Mouse (Mus musculus) cortical plate, adult 2 months (tissue): Measurements from ENCODE around the gene Hint2. TPM values are rescaled to one million over a fixed set of nuclear protein-coding genes. Genes with fewer than 3 reads are reported as not detected.

Experiments
- H3K27ac ChIP-seq: fragments of 200-500 bp; 2 replicates; pipeline ENCODE4 v1.5.1; 2012; ENCODE audit warnings: low read length, control low read depth, inconsistent platforms; ENCODE audit not compliant: insufficient read depth
- H3K4me1 ChIP-seq: fragments of 200-500 bp; 2 replicates; pipeline ENCODE4 v1.6.1; 2011; ENCODE audit warnings: low read length; ENCODE audit not compliant: control insufficient read depth, insufficient read depth
- H3K4me3 ChIP-seq: fragments of 200-500 bp; 2 replicates; pipeline ENCODE4 v1.5.1; 2011; ENCODE audit warnings: mild to moderate bottlenecking, low read length, control low read depth; ENCODE audit not compliant: insufficient read depth
- CTCF ChIP-seq: fragments of 200-500 bp; IDR thresholded peaks from 2 replicates; pipeline ENCODE4 v1.5.1; 2011; ENCODE audit warnings: mild to moderate bottlenecking, control low read depth, low read length; ENCODE audit not compliant: insufficient read depth; ENCODE audit errors: extremely low read depth
- POLR2A ChIP-seq: fragments of 200-500 bp; IDR thresholded peaks from 2 replicates; pipeline ENCODE4 v1.6.1; 2011; ENCODE audit warnings: mild to moderate bottlenecking, low read length, control low read depth; ENCODE audit not compliant: insufficient read depth; ENCODE audit errors: extremely low read depth
- polyA plus RNA-seq: library from polyadenylated mRNA; depleted of rRNA; stranded (reverse); fragments of >200 nt; gene quantifications from 2 replicates; pipeline ENCODE4 v1.2.3, GENCODE M21; 2012; rRNA removed

Gene Hint2
- polyA plus RNA-seq, 1 experiment: 81.7 TPM

GRCm38 (mm10) chr4:43612534-43612933 lies 43.7 kb downstream of the Hint2 start:
- Histone ChIP-seq H3K4me1 (no peaks in the 10 kb centered on the region), H3K27ac (no peak overlapping the region), H3K4me3 (no peak overlapping the region)
- no peak for TF ChIP-seq POLR2A
- no peak for TF ChIP-seq CTCF

- H3K4me3 ChIP-seq: no peak overlapping the region
- TF ChIP-seq CTCF (no peak), POLR2A (no peak)
These were observed 51.2 kb downstream of the Hint2 start for GRCm38 (mm10) chr4:43604751-43605685.

More at GRCm38 (mm10) chr4:43604751-43605685, 51.2 kb downstream of the Hint2 start:
- H3K27ac ChIP-seq: no peak overlapping the region
- no peaks in the 10 kb centered on the region for H3K4me1 ChIP-seq

Other genes with a start within 250 kb of the Hint2 start
- 1.8 and 1.9 TPM in 2 replicates for gene Fam166b, start 227.3 kb downstream of the Hint2 start, polyA plus RNA-seq
- 77.0 and 78.5 TPM in 2 replicates for gene Tesk1, start 214.5 kb downstream of the Hint2 start, polyA plus RNA-seq
- 1.0 and 1.8 TPM in 2 replicates for gene Cd72, start 201.8 kb downstream of the Hint2 start, polyA plus RNA-seq
- gene Sit1, start 172.7 kb downstream of the Hint2 start, polyA plus RNA-seq: 0.08 TPM in 1 of 2 replicates, not detected in the other
- gene Ccdc107, start 163.6 kb downstream of the Hint2 start, polyA plus RNA-seq: 75.7 and 82.6 TPM in 2 replicates
- 0.55 and 2.7 TPM in 2 replicates for gene Arhgef39, start 156.8 kb downstream of the Hint2 start, polyA plus RNA-seq
- 0.32 and 0.61 TPM in 2 replicates for gene Car9, start 149.5 kb downstream of the Hint2 start, polyA plus RNA-seq
- 10.4 and 12.5 TPM in 2 replicates for gene Tpm2, start 132.7 kb downstream of the Hint2 start, polyA plus RNA-seq
- gene Creb3, start 94.1 kb downstream of the Hint2 start, polyA plus RNA-seq: 61.8 and 65.9 TPM in 2 replicates
- 44.3 and 46.5 TPM in 2 replicates for gene Tln1, start 93.8 kb downstream of the Hint2 start, polyA plus RNA-seq
- gene Rgp1, start 77.8 kb downstream of the Hint2 start, polyA plus RNA-seq: 35.7 and 38.8 TPM in 2 replicates
- 96.7 and 105 TPM in 2 replicates for gene Gba2, start 77.6 kb downstream of the Hint2 start, polyA plus RNA-seq
- gene Msmp, start 72.0 kb downstream of the Hint2 start, polyA plus RNA-seq: 0.15 and 0.34 TPM in 2 replicates
- gene Npr2, start 24.5 kb downstream of the Hint2 start, polyA plus RNA-seq: 115 and 129 TPM in 2 replicates
- gene Spag8, start 2.9 kb downstream of the Hint2 start, polyA plus RNA-seq: 2.3 and 2.6 TPM in 2 replicates
- 36.2 and 36.6 TPM in 2 replicates for gene Tmem8b, start 12.5 kb upstream of the Hint2 start, polyA plus RNA-seq
- 1.0 TPM in 2 replicates for gene Fam221b, start 12.7 kb upstream of the Hint2 start, polyA plus RNA-seq
- gene Olfr70, start 44.3 kb upstream of the Hint2 start, polyA plus RNA-seq: not detected in 2 replicates
- gene Olfr71, start 53.8 kb upstream of the Hint2 start, polyA plus RNA-seq: not detected in 2 replicates
- gene Hrct1, start 70.7 kb upstream of the Hint2 start, polyA plus RNA-seq: 1.8 and 2.3 TPM in 2 replicates
- 0.89 and 1.1 TPM in 2 replicates for gene Spaar, start 73.6 kb upstream of the Hint2 start, polyA plus RNA-seq
- gene Olfr159, start 114.5 kb upstream of the Hint2 start, polyA plus RNA-seq: 0.11 TPM in 1 of 2 replicates, not detected in the other
- not detected in 2 replicates for gene Olfr156, start 167.4 kb upstream of the Hint2 start, polyA plus RNA-seq
- not detected in 2 replicates for gene Olfr157, start 183.7 kb upstream of the Hint2 start, polyA plus RNA-seq
- gene Olfr155, start 195.1 kb upstream of the Hint2 start, polyA plus RNA-seq: not detected in 2 replicates
- 12.9 and 13.1 TPM in 2 replicates for gene Reck, start 219.1 kb upstream of the Hint2 start, polyA plus RNA-seq